Mouse (Mus musculus) midbrain, postnatal 0 days (tissue): Measurements from ENCODE around the gene Ccdc50. TPM values are rescaled to one million over a fixed set of nuclear protein-coding genes. Genes with fewer than 3 reads are reported as not detected.
A peak's percentile ranks its signal among the peaks of the same experiment; 100 is the strongest.

ENCODE experiments used
- ATAC-seq: fragments of 200-750 bp; cut with Nextera tagmentation; 2 replicates; pipeline ENCODE4 v1.8.0; 2017; ENCODE audit warnings: moderate number of reproducible peaks, mild to moderate bottlenecking, moderate TSS enrichment, moderate library complexity; ENCODE audit not compliant: low FRiP score
- DNase-seq: peaks from one replicate; pipeline ENCODE4 v3.0.0-alpha.2; 2015; ENCODE audit warnings: low spot score
- H3K27ac ChIP-seq: fragments of 300-500 bp; sonication (generic); 2 replicates; pipeline ENCODE4 v1.5.1; 2014; ENCODE audit warnings: low read depth, mild to moderate bottlenecking, low read length, mixed read lengths
- H3K27me3 ChIP-seq: fragments of 300-500 bp; sonication (generic); 2 replicates; pipeline ENCODE4 v1.6.1; 2014; ENCODE audit warnings: low read length, control low read depth, mixed read lengths; ENCODE audit not compliant: insufficient read depth
- H3K36me3 ChIP-seq: fragments of 300-500 bp; sonication (generic); 2 replicates; pipeline ENCODE4 v1.6.1; 2014; ENCODE audit warnings: low read length, control low read depth, mixed read lengths; ENCODE audit not compliant: insufficient read depth
- H3K4me1 ChIP-seq: fragments of 300-500 bp; sonication (generic); 2 replicates; pipeline ENCODE4 v1.6.1; 2014; ENCODE audit warnings: mild to moderate bottlenecking, control low read depth, antibody characterized with exemption, low read length, mixed read lengths; ENCODE audit not compliant: insufficient read depth
- H3K4me2 ChIP-seq: fragments of 300-500 bp; sonication (generic); 2 replicates; pipeline ENCODE4 v1.6.1; 2014; ENCODE audit warnings: low read depth, mild to moderate bottlenecking, low read length, mixed read lengths; ENCODE audit not compliant: poor library complexity, severe bottlenecking
- H3K4me3 ChIP-seq: fragments of 300-500 bp; sonication (generic); 2 replicates; pipeline ENCODE4 v1.5.1; 2014; ENCODE audit warnings: low read depth, mild to moderate bottlenecking, low read length, moderate library complexity
- H3K9ac ChIP-seq: fragments of 300-500 bp; sonication (generic); replicated peaks from 2 replicates; pipeline ENCODE4 v1.6.1; 2014; ENCODE audit warnings: mild to moderate bottlenecking, low read length, moderate library complexity, mixed read lengths; ENCODE audit not compliant: poor library complexity, severe bottlenecking
- H3K9me3 ChIP-seq: fragments of 300-500 bp; sonication (generic); 2 replicates; pipeline ENCODE4 v1.6.1; 2016; ENCODE audit warnings: low read length, control low read depth
- CTCF ChIP-seq: IDR thresholded peaks from 2 replicates; pipeline ENCODE4 v1.5.1; 2016; ENCODE audit warnings: antibody characterized with exemption, mild to moderate bottlenecking
- WGBS: fragments of 180-500 bp; shearing (Covaris S2); extraction: QIAGEN DNeasy Blood & Tissue Kit; methylation state at CpG from one replicate; pipeline ENCODE4 v1.1.7; 2014; 5-methylcytosine and 5-hydroxymethylcytosine counted together
- polyA plus RNA-seq: library from polyadenylated mRNA; unstranded; fragments of >200 nt; fragmentation: Nextera tagmentation; extraction: Ambion mirVana; gene quantifications from 2 replicates; pipeline ENCODE4 v1.2.1, GENCODE M21; 2015
- total RNA-seq: library from RNA; depleted of rRNA; stranded (reverse); fragments of >200 nt; gene quantifications from 2 replicates; pipeline ENCODE4 v1.2.3, GENCODE M21; 2014; rRNA removed

The Ccdc50 gene
- total RNA-seq = 59.7 and 85.4 TPM in 2 replicates
- 27.0 and 29.4 TPM in 2 replicates for polyA plus RNA-seq

DNA sequence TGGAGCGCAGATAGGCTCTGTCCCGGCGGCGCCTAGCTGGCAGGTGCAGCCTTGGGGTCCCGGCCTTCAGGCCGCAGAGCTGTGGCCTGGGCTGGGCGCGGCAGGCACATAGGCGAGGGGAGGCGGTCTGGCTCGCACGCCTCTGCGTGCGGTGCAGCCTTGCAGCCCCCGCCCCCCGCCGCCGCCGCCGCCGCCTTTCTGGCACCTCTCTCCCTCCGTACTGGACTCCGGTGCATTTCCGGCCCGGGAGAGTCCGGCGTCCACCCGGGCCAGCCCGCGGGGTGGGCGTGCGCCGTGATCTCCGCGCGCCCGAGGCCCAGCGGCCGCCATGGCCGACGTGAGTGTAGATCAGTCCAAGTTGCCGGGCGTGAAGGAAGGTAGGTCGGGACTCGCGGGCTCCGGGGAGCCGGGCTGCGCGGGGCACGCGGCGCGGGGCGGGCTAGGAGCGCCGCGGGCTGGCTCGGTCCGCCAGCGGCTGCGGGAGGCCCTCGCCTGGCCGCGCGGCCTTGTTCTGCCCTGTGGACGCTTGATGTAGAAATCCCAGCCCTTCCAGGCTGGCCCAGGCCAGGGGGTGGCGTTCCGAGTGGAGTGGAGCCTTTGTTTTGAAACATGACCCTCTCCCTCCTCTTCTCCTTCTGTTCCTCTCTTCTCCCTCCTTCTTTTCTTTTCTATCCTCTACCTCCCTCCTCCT, at the start of gene Ccdc50:
TSS of gene Ccdc50 (plus strand) at position 109 of the 691 bp plus-strand sequence.
- Histone ChIP-seq H3K9me3 (no peaks in the 10 kb centered on the region), H3K4me2 (peak within 1 kb of the TSS; percentile 59), H3K27ac (peak within 1 kb of the TSS; percentile 98), H3K36me3 (no peaks in the 10 kb centered on the region), H3K9ac (peak within 1 kb of the TSS; percentile 98), H3K4me1 (peaks cover 11% of the 10 kb centered on the region; the same call in 1 of the 2 replicates), H3K4me3 (peak within 1 kb of the TSS; percentile 76), H3K27me3 (no peaks in the 10 kb centered on the region)
- under 1% methylated on average over 49 of the region's 69 CpGs for WGBS
- peak; percentile 80 for DNase-seq
- no peak for TF ChIP-seq CTCF
- peak; percentile 94 for ATAC-seq

DNA sequence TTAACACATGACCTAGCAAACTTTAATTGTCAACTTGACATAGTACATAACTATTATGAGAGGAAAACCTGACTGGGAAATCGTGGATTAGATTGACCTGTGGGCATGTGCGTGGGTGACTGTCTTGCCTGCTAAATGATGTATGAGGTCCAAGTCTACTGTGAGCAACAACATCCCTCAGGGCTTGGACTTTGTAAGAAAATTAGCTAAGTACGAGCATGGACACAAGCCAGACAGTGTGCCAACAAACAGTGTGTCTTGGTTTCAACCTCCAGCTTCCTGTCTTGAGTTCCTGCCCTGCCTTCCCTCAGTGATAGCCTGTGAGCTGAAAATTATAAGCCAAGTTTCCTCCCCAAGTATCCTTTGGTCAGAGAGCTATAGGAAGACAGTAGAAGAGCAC, 41.1 kb upstream of the Ccdc50 start:
- DNase-seq (no peak), ATAC-seq (no peak)
- no peaks in the 10 kb centered on the region for H3K36me3 ChIP-seq
- no peak overlapping the region for H3K4me3 ChIP-seq
- H3K9me3 ChIP-seq = no peaks in the 10 kb centered on the region
- H3K27ac ChIP-seq = no peak overlapping the region
- H3K4me2 ChIP-seq = no peak overlapping the region
- H3K9ac ChIP-seq = no peak overlapping the region
- WGBS = 85% methylated on average over 3 of the region's 3 CpGs
- no peak for TF ChIP-seq CTCF
- H3K27me3 ChIP-seq = no peaks in the 10 kb centered on the region
- H3K4me1 ChIP-seq = no peaks in the 10 kb centered on the region

DNA sequence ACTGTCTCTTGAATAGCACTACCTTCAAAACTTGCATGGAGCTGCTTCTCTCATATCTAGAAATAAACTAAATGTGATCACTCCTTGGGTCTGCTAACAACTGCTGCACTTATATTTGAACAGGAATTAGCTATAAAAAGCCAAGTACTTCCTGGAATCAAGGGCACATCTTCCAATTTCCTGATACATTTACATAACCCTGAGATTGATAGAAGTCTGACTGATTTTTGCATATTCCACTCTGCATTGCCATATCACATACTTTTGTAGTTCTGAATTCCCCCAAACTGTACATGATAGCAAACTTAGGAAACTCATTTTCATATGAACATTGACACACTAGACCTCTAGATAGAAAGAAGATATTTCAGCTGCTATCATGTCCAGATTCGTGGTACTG, 40.3 kb upstream of the Ccdc50 start:
- H3K4me1 ChIP-seq = no peaks in the 10 kb centered on the region
- 74% methylated on average over 1 of the region's 1 CpGs for WGBS
- no peak for TF ChIP-seq CTCF
- no peaks in the 10 kb centered on the region for H3K36me3 ChIP-seq
- no peak for DNase-seq
- no peaks in the 10 kb centered on the region for H3K9me3 ChIP-seq
- no peak overlapping the region for H3K4me2 ChIP-seq
- ATAC-seq = no peak
- no peaks in the 10 kb centered on the region for H3K27me3 ChIP-seq
- no peak overlapping the region for H3K9ac ChIP-seq
- no peak overlapping the region for H3K4me3 ChIP-seq
- H3K27ac ChIP-seq = no peak overlapping the region

DNA sequence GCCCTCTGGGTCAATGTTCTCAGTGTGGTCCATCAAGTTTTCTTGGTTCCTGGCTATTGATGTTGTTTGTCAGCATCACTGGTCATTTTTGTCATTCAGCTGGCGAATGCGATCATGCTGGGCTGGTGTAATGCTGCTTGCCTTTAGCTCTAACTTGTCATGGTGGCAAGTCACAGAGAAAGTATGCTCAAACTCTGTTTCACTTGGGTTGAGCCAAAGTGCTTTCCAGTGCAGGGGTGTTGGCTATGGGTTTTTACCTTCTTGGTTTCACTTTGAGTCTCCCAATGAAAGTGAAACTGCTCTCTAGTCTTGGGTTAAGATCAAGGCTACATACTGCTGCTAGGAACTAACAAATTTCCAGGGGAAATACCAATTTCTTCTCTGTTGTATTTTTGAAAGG, 39.4 kb upstream of the Ccdc50 start:
- H3K4me1 ChIP-seq = no peaks in the 10 kb centered on the region
- H3K36me3 ChIP-seq = no peaks in the 10 kb centered on the region
- H3K4me3 ChIP-seq = no peak overlapping the region
- no peak for TF ChIP-seq CTCF
- H3K9ac ChIP-seq = no peak overlapping the region
- H3K4me2 ChIP-seq = no peak overlapping the region
- DNase-seq = no peak
- H3K27me3 ChIP-seq = no peaks in the 10 kb centered on the region
- no peak overlapping the region for H3K27ac ChIP-seq
- ATAC-seq = no peak
- 98% methylated on average over 2 of the region's 2 CpGs for WGBS
- no peaks in the 10 kb centered on the region for H3K9me3 ChIP-seq

- Histone ChIP-seq H3K9ac (no peak overlapping the region), H3K4me1 (no peaks in the 10 kb centered on the region), H3K27ac (no peak overlapping the region), H3K9me3 (no peaks in the 10 kb centered on the region), H3K4me2 (no peak overlapping the region), H3K4me3 (no peak overlapping the region), H3K36me3 (no peaks in the 10 kb centered on the region), H3K27me3 (no peaks in the 10 kb centered on the region)
- DNase-seq = no peak
- ATAC-seq = no peak
- TF ChIP-seq CTCF = no peak
- WGBS = 92% methylated on average over 7 of the region's 7 CpGs
Measured at GRCm38 (mm10) chr16:27349878-27350532, 38.7 kb upstream of the Ccdc50 start.

- Histone ChIP-seq H3K9ac (no peak overlapping the region), H3K4me2 (no peak overlapping the region), H3K27ac (no peak overlapping the region), H3K9me3 (no peaks in the 10 kb centered on the region), H3K27me3 (no peaks in the 10 kb centered on the region), H3K4me3 (no peak overlapping the region), H3K4me1 (no peaks in the 10 kb centered on the region), H3K36me3 (no peaks in the 10 kb centered on the region)
- no peak for ATAC-seq
- no peak for DNase-seq
- 91% methylated on average over 2 of the region's 2 CpGs for WGBS
- no peak for TF ChIP-seq CTCF
Measured at GRCm38 (mm10) chr16:27354464-27354863, 34.2 kb upstream of the Ccdc50 start.
